Mouse (Mus musculus) lung, adult 2 months (tissue): Measurements from ENCODE around the gene Lpar1. TPM values are rescaled to one million over a fixed set of nuclear protein-coding genes. Genes with fewer than 3 reads are reported as not detected.

Experiments used
- DNase-seq: peaks from one replicate; pipeline ENCODE4 v3.0.0; 2022
- H3K4me1 ChIP-seq: fragments of 200-500 bp; 2 replicates; pipeline ENCODE4 v1.6.1; 2011; ENCODE audit warnings: low read length; ENCODE audit not compliant: control insufficient read depth, insufficient read depth
- H3K4me3 ChIP-seq: fragments of 200-500 bp; replicated peaks from 2 replicates; pipeline ENCODE3; 2011; ENCODE audit warnings: low read depth, mild to moderate bottlenecking, control low read depth, low read length; ENCODE audit errors: extremely low read depth
- CTCF ChIP-seq: fragments of 200-500 bp; IDR thresholded peaks from 2 replicates; pipeline ENCODE4 v1.5.1; 2011; ENCODE audit warnings: mild to moderate bottlenecking, low read length, control low read depth; ENCODE audit not compliant: insufficient read depth
- POLR2A ChIP-seq: fragments of 200-500 bp; IDR thresholded peaks from 2 replicates; pipeline ENCODE4 v1.6.1; 2011; ENCODE audit warnings: low read depth, mild to moderate bottlenecking, control low read depth, low read length, borderline replicate concordance; ENCODE audit errors: extremely low read depth
- WGBS: fragments of 180-500 bp; shearing (Covaris S2); methylation state at CpG from one replicate; pipeline ENCODE4 v1.1.7; 2018; 5-methylcytosine and 5-hydroxymethylcytosine counted together
- polyA plus RNA-seq: library from polyadenylated mRNA; depleted of rRNA; stranded (reverse); fragments of >200 nt; gene quantifications from 2 replicates; pipeline ENCODE4 v1.2.3, GENCODE M21; 2012

Lpar1 gene
- polyA plus RNA-seq, 1 experiment: 29.0 TPM

DNA sequence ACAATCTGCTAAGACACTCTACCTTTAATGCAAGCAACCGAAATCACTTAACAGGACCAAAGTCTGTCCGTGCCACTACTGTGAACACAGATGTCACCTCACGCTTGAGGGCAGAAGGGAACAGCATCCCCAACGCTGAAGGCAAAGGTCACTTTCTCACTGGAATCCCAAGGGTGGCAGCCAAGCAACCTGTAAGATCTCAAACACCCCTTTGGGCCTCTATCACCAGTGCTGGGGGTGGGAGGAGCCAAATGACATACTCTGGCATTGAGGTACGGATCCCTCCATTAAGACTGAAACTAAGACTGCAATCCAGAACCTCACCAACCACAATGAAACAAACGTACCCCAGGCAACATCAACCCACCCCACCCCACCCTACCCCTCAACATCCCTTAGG lies 55.0 kb downstream of the Lpar1 start:
- WGBS: 67% methylated on average over 6 of the region's 6 CpGs
- Histone ChIP-seq H3K4me3 (no peak overlapping the region), H3K4me1 (no peaks in the 10 kb centered on the region)
- no peak for DNase-seq
- TF ChIP-seq CTCF: no peak
- no peak for TF ChIP-seq POLR2A

DNA sequence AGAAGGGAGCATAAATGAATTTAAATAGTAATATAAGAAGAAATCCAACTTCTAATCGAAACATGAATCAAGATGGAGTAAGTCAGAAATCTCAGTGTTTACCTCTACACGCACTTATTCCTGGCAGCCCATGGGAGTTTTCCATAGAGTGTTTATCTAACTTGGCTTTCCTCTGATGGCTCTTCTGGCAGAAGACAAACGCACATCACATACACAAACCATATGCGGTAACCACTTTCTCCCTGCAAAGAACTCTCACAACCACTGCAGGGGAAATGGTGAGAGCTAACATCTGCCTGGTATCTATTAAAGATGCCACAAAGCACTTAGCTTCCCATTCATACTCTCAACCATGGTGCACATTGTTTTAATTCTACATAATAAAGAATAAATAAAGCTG lies 56.4 kb downstream of the Lpar1 start:
- DNase-seq: no peak
- Histone ChIP-seq H3K4me3 (no peak overlapping the region), H3K4me1 (no peaks in the 10 kb centered on the region)
- WGBS: 45% methylated on average over 4 of the region's 4 CpGs
- TF ChIP-seq POLR2A (no peak), CTCF (no peak)

DNA sequence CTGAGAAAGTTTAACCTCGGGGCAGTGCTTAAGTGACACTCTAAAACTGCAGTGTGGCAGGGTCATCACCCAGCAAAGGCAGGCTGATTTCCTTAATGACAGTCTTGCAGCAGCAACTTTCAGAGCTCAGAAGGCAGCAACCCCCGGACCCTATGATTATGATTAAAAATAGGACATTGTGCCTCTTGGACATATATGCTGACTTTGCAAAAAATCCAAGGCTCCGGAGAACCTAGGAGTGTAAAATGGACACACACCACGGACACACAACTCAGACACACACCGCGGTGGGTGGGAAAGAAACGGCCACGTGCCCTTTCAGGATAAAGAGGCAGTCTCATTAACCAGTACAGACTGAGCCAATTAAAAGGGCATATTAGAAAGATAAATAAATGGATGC lies 57.0 kb downstream of the Lpar1 start:
- Histone ChIP-seq H3K4me3 (no peak overlapping the region), H3K4me1 (no peaks in the 10 kb centered on the region)
- 69% methylated on average over 8 of the region's 8 CpGs for WGBS
- no peak for DNase-seq
- TF ChIP-seq CTCF (no peak), POLR2A (no peak)

DNA sequence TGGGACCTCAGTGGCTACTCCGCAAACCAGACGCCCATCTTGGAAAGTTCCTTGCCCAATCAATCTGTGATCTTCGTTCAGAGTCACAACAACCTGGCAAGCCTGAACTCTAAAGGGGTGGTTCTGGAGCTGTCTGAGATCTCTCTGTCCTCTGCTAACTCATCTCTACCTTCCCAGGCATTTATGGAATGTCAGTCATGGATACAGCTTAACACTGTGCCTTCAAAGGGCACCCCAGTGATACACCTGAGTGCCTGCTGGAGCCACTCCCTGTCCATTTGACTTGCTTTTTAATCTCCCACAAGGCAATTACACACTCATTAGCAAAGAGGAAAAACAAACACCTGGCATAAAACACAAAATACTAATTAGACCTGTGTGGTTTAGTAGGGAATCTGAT lies 62.0 kb downstream of the Lpar1 start:
- 78% methylated on average over 3 of the region's 3 CpGs for WGBS
- TF ChIP-seq CTCF (no peak), POLR2A (no peak)
- Histone ChIP-seq H3K4me1 (no peaks in the 10 kb centered on the region), H3K4me3 (no peak overlapping the region)
- DNase-seq: no peak

DNA sequence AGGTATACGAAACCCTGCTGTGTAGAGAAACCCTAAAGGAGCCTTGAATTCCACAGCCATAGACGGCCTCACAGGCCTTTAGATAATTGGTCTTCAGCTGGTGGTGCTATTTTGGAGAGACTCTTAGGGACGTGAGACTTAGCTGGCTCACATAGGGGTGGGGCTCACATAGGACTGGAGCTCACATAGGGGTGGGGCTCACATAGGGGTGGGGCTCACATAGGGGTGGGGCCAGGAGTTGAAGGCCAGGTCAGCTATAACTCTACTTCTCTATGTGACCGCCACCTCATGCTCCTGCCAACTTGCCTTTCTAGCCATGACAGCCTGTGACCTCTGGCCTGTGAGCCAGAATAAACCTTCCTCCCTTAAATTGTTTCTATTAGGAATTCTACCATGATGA lies 63.3 kb downstream of the Lpar1 start:
- DNase-seq: no peak
- TF ChIP-seq CTCF: no peak
- TF ChIP-seq POLR2A: no peak
- no peak overlapping the region for H3K4me3 ChIP-seq
- WGBS: 76% methylated on average over 4 of the region's 4 CpGs
- H3K4me1 ChIP-seq: no peaks in the 10 kb centered on the region

DNA sequence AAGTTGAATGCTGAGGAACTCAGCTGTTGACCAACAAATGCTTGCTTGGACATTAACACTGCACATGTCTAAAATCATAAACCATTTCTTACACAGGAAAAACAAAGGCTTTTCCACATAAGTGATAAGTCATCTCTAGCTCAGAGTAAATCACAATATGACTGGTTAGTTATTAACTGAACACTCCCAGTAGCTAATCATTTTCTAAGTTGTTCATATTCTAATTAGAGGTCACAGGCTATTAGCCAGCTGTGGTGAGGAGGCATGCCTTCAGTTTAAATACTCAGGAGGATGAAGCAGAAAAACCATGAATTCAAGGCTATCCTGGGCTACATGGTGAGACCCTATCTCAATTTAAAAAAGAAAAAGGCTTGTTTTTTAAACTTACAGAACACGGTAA lies 75.1 kb downstream of the Lpar1 start:
- 95% methylated on average over 1 of the region's 1 CpGs for WGBS
- no peak overlapping the region for H3K4me3 ChIP-seq
- H3K4me1 ChIP-seq: no peaks in the 10 kb centered on the region
- DNase-seq: no peak
- TF ChIP-seq CTCF (no peak), POLR2A (no peak)

DNA sequence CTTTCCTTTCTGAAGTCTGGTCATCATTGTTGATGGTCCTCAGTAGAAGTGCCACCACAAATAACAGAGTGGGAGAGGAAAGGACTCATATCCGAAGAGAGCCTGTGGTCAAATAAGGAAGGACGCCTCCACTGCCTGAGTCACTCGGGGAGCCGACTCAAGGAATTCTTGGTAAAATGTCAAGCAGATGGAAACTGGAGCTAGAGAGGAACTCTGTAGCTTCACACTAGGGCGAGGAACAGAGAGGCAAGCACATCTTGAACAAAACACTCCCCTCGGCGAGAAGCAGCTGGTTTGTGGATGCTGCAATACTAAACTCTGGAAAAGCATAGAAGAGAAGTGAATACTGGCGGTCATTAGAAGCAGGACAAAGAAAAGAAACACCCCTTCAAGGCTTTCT lies 76.0 kb downstream of the Lpar1 start:
- H3K4me3 ChIP-seq: no peak overlapping the region
- TF ChIP-seq POLR2A (no peak), CTCF (no peak)
- WGBS: 71% methylated on average over 8 of the region's 8 CpGs
- no peaks in the 10 kb centered on the region for H3K4me1 ChIP-seq
- DNase-seq: no peak

DNA sequence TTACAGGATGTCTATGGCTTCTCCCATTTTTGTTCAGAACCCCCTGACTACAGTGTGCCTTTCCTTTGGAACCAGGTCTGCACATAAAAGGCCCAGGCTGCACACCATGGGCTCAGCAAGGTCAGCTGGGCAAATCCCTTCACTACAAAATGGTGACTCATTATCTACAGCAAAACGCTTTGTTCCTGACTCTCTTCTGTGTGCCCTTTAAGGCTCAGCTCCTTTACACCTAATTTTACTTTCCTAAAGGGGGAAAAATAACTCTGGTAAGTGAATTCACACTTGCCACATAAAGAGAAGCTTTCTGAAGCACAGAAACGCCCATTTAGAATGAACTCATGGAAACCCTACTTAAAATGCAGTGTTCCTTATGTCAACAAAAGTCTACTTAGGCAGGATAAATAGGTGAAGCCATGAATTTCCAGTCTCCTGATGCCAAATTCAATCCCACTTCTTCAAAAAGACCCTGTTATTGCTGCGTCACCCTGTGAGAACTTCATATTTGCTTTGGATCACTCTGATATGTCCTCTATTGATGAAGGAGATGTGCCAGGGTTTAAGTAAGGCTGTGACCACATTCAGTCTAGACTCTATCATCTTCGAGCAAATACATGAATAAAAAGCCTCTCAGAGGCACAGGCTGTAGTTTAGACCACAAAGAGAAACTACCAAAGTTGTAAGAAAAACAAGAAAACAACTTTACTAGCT lies 82.3 kb downstream of the Lpar1 start:
- Histone ChIP-seq H3K4me1 (no peaks in the 10 kb centered on the region), H3K4me3 (no peak overlapping the region)
- DNase-seq: no peak
- TF ChIP-seq CTCF (no peak), POLR2A (no peak)
- WGBS: 58% methylated on average over 4 of the region's 4 CpGs

DNA sequence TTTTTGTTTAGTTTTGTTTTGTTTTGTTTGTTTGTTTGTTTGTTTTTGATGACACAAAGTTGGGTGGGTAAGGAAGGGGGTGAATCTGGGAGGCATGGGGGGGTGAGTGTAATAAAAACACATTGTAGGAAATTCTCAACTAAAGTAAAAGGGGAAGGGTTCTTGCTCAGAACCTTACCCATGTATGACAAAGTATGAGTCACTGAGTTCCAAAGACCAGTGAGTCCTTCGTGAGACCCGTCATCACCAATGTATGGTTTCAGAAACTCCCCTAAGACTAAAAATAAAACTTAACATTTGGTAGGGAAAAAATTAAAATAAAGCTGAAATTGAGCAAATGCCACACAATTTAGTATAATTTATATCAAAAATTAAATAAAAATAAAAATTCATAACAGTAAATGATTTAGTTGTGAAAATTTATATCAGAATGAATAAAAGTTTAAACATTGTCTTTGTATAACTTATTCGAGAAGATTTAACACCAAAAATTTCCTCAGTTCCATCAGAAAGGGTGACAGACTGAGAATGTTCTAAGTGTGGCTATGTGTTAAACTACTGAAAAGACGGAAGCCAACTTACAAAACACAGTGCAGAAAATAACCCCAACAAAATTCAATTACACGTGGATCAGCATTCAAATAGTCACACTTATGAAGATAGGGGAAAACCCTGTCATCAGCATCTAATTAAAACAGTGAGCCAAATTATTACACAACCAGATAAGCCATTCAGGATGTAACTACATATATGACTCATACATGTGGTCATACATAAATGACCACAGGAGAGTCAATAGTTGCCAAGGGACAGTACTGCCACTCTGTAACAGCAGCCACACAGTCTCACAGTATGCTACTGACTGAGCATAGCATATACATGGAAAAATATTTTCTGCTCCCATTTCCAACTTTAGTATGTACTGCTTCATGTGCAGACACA lies 83.8 kb downstream of the Lpar1 start:
- Histone ChIP-seq H3K4me3 (no peak overlapping the region), H3K4me1 (no peaks in the 10 kb centered on the region)
- TF ChIP-seq CTCF (no peak), POLR2A (no peak)
- WGBS: 76% methylated on average over 5 of the region's 5 CpGs
- no peak for DNase-seq

DNA sequence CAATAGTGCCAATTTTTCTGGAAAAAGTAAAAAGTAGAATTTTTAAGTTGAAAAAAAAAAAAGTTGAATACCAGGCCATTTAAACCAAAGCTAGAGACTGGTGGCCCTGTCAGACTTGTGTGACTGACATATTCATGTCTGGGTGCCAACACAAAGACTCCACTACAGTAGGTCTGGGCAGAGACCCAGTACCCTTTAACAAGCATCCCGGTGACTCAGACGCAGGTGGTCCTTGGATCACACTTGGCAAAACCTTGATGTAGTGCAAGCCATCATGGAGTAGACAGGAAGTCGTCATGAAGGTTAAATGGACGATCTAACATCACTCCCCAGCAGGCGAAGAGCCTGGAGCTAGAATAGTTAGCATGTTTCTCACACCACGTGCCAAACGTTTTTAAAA lies 84.7 kb downstream of the Lpar1 start:
- Histone ChIP-seq H3K4me3 (no peak overlapping the region), H3K4me1 (no peaks in the 10 kb centered on the region)
- TF ChIP-seq CTCF (no peak), POLR2A (no peak)
- 68% methylated on average over 7 of the region's 7 CpGs for WGBS
- no peak for DNase-seq
